Mouse (Mus musculus) midbrain, embryonic 16.5 days (tissue): ENCODE data around the gene Emc1. TPM values are rescaled to one million over a fixed set of nuclear protein-coding genes. Genes with fewer than 3 reads are reported as not detected.
A peak's percentile ranks its signal among the peaks of the same experiment; 100 is the strongest.
"Not testable (repeated sequence)": the region's sequence is repeated elsewhere in the genome, so short reads cannot be mapped to it uniquely, and the experiment has no call there.

Experiments
- ATAC-seq: fragments of 200-750 bp; cut with Nextera tagmentation; 2 replicates; pipeline ENCODE4 v1.8.0; 2017; ENCODE audit warnings: moderate TSS enrichment
- H3K27ac ChIP-seq: fragments of 300-500 bp; sonication (generic); 2 replicates; pipeline ENCODE4 v1.5.1; 2014; ENCODE audit warnings: mild to moderate bottlenecking, low read length, mixed read lengths
- H3K27me3 ChIP-seq: fragments of 300-500 bp; sonication (generic); 2 replicates; pipeline ENCODE4 v1.6.1; 2014; ENCODE audit warnings: low read depth, low read length, mixed read lengths; ENCODE audit not compliant: control insufficient read depth, insufficient read depth
- H3K36me3 ChIP-seq: fragments of 300-500 bp; sonication (generic); 2 replicates; pipeline ENCODE4 v1.6.1; 2014; ENCODE audit warnings: mild to moderate bottlenecking, low read length, moderate library complexity, mixed read lengths; ENCODE audit not compliant: control insufficient read depth, insufficient read depth
- H3K4me1 ChIP-seq: fragments of 300-500 bp; sonication (generic); 2 replicates; pipeline ENCODE4 v1.6.1; 2014; ENCODE audit warnings: mild to moderate bottlenecking, low read length, mixed read lengths; ENCODE audit not compliant: control insufficient read depth, insufficient read depth
- H3K4me2 ChIP-seq: fragments of 300-500 bp; sonication (generic); 2 replicates; pipeline ENCODE4 v1.6.1; 2014; ENCODE audit warnings: mild to moderate bottlenecking, low read length, mixed read lengths
- H3K4me3 ChIP-seq: fragments of 300-500 bp; sonication (generic); 2 replicates; pipeline ENCODE4 v1.5.1; 2014; ENCODE audit warnings: low read depth, mild to moderate bottlenecking, low read length, moderate library complexity, mixed read lengths
- H3K9ac ChIP-seq: fragments of 300-500 bp; sonication (generic); 2 replicates; pipeline ENCODE4 v1.6.1; 2014; ENCODE audit warnings: low read depth, low read length, mixed read lengths
- H3K9me3 ChIP-seq: fragments of 300-500 bp; sonication (generic); replicated peaks from 2 replicates; pipeline ENCODE4 v1.6.1; 2014; ENCODE audit warnings: mild to moderate bottlenecking, low read length, mixed read lengths; ENCODE audit not compliant: control insufficient read depth, poor library complexity, severe bottlenecking
- WGBS: fragments of 180-500 bp; shearing (Covaris S2); extraction: QIAGEN DNeasy Blood & Tissue Kit; methylation state at CpG from one replicate; pipeline ENCODE4 v1.1.7; 2014; 5-methylcytosine and 5-hydroxymethylcytosine counted together
- polyA plus RNA-seq: library from polyadenylated mRNA; unstranded; fragments of >200 nt; fragmentation: Nextera tagmentation; extraction: Ambion mirVana; gene quantifications from 2 replicates; pipeline ENCODE4 v1.2.1, GENCODE M21; 2015

Emc1 gene
- polyA plus RNA-seq, 1 experiment from 2014 or later: 49.4 TPM

DNA sequence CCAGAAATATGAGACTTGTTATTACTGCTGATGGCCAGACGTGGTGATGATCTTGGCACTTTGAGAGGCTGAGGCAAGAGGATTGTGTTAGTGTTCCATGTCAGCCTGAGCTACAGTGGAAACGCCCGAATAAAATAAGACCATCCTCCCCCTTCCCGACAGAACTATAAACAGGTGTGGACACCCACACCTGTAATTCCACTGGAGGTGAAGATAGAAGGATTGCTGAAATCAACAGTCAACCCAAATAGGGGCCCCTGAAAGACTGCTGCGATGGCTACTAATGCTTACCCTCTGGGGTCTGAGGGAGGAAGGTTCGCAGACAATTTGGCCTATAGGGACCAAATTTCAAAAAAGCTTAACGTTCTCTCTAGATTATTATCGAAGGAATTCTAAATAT is 27.3 kb downstream of the Emc1 start:
- Histone ChIP-seq H3K4me1 (peaks cover 22% of the 10 kb centered on the region), H3K9ac (peak overlapping the region; percentile 76), H3K27ac (peak overlapping the region; percentile 79), H3K4me2 (peak overlapping the region; percentile 91), H3K9me3 (no peaks in the 10 kb centered on the region), H3K4me3 (peak overlapping the region; percentile 80), H3K27me3 (no peaks in the 10 kb centered on the region), H3K36me3 (peaks cover 10% of the 10 kb centered on the region)
- ATAC-seq: no peak
- WGBS: 15% methylated on average over 8 of the region's 8 CpGs

DNA sequence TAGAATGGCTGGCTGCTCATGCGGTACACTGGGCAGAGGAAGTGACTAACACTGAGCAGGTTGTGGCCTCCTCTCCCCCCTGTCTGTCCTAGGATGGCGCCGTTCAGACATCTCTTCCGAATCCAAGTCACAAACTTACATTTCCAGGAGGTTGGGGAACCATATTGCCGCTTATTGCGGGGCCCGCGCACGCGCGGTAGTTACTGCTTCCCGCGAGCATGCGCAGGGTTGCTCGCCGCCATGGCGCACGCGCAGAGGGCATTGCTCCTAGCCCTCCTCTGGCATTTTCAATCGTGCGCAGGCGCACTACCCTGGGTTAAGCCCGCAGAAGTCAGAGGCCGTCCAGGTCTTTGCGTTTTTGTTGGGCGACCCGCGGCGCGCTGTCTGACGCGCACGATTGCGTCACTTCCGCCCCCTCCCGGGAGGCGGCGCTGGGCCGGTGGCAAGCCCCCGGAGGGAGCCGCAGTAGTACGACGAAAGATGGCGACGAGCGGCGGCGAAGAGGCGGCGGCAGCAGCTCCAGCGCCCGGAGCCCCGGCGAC is 27.9 kb downstream of the Emc1 start:
- Histone ChIP-seq H3K9me3 (no peaks in the 10 kb centered on the region), H3K27ac (peak overlapping the region; percentile 80), H3K36me3 (peaks cover 7% of the 10 kb centered on the region), H3K9ac (peak overlapping the region; percentile 83), H3K27me3 (no peaks in the 10 kb centered on the region), H3K4me2 (peak overlapping the region; percentile 91), H3K4me1 (peaks cover 22% of the 10 kb centered on the region), H3K4me3 (peak overlapping the region; percentile 80)
- ATAC-seq: peak; percentile 94
- WGBS: under 1% methylated on average over 54 of the region's 54 CpGs

DNA sequence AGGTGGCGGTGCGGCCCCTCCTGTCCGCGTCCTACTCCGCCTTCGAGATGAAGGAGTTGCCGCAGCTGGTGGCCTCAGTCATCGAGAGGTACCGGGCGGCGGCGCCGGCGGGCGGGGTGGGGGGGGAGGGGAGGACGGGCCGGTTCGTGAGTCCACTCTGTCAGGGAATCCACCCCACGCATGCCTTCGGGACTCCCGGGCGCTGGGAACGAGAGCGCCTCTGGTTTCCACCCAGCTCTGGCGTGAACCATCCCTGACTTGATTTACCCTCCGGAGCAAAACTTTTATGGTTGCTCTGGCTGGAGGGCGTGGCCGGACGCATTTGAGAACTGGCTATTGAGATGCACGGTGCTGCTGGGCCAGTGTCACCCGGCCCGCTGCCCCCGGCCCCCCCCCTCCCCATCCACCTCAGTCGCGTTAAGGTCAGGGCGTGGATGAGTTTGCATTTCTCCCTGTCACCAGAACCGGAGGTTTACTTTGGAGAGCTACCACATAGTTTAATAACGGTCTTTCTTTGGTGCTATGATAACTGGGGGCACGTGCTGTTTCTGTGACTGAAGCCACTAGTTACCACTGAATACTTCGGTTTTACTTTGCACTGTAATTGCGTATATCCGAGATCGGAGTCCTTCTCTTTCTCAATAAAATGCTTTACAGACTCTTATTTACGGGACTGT is 28.5 kb downstream of the Emc1 start:
- peak overlapping the region; percentile 80 for H3K27ac ChIP-seq
- no peaks in the 10 kb centered on the region for H3K9me3 ChIP-seq
- peaks cover 22% of the 10 kb centered on the region for H3K4me1 ChIP-seq
- H3K27me3 ChIP-seq: no peaks in the 10 kb centered on the region
- 5% methylated on average over 41 of the region's 44 CpGs for WGBS
- H3K36me3 ChIP-seq: peaks cover 3% of the 10 kb centered on the region; the same call in 1 of the 2 replicates
- ATAC-seq: no peak; the same call in 1 of the 2 replicates
- H3K9ac ChIP-seq: peak overlapping the region; percentile 83
- peak overlapping the region; percentile 78 for H3K4me2 ChIP-seq
- peak overlapping the region; percentile 80 for H3K4me3 ChIP-seq

DNA sequence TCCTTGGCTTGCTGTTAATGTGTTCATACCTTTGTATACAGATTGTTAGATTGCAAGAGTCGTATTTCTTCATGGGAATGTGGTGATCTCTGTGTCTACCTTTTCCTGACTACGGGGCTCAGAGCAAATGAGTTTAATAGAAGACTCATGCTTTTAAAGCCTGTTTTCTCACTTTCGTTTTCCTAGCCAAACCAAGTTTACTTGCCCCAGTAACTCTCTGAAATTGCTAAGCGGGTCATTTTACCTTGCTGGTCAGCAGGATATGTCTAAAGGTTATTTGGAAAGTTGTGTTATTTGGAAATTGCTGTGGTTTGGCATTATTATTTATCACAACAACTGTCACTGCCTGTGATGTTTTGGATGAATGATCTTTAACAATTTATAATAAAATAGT is 29.1 kb downstream of the Emc1 start:
- Histone ChIP-seq H3K9ac (peak overlapping the region; percentile 83), H3K4me2 (peak overlapping the region; percentile 78), H3K9me3 (no peaks in the 10 kb centered on the region), H3K4me1 (peaks cover 22% of the 10 kb centered on the region), H3K4me3 (peak overlapping the region; percentile 80), H3K36me3 (no peaks in the 10 kb centered on the region), H3K27ac (no peak overlapping the region), H3K27me3 (no peaks in the 10 kb centered on the region)
- WGBS: 56% methylated on average over 4 of the region's 4 CpGs
- ATAC-seq: no peak

DNA sequence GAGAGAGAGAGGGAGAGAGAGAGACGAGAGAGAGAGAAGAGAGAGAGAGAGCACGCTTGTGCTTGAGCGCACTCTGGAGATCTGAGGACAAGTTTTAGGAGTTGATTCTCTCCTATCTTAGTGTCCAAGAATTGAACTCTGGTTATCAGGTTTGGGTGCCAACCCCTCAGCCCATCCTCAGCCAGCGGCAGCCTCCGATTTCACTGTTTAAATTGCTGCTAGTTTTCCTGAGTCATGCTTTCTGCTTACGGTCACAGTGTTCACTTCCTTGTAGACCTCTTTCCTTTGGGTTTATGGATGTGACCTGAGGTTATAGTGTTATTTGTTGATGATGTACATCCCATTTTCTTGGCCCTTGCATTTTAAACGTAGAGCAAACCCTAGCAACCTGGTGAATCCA is 29.8 kb downstream of the Emc1 start:
- WGBS: 83% methylated on average over 7 of the region's 7 CpGs
- H3K9ac ChIP-seq: no peak overlapping the region
- no peaks in the 10 kb centered on the region for H3K27me3 ChIP-seq
- no peak overlapping the region for H3K4me3 ChIP-seq
- no peaks in the 10 kb centered on the region for H3K36me3 ChIP-seq
- no peak for ATAC-seq
- H3K4me1 ChIP-seq: peaks cover 22% of the 10 kb centered on the region
- no peaks in the 10 kb centered on the region for H3K9me3 ChIP-seq
- H3K4me2 ChIP-seq: peak overlapping the region; percentile 30; the same call in 1 of the 2 replicates
- H3K27ac ChIP-seq: no peak overlapping the region

DNA sequence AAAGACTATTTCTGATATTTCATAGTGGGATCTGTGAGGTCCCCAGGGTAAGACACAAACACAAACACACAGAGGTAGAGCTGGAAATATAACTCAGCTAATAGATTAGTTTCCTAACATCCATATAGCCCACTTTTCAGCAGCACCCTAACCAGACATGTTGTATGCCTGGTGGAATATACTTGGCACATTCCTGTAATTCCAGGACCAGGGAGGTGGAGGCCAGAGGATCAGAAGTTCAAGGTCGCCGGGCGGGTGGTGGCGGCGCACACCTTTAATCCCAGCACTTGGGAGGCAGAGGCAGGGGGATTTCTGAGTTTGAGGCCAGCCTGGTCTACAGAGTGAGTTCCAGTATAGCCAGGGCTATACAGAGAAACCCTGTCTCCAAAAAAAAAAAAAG is 33.5 kb downstream of the Emc1 start:
- 96% methylated on average over 5 of the region's 5 CpGs for WGBS
- not testable (repeated sequence) for ATAC-seq, H3K9ac ChIP-seq, H3K4me3 ChIP-seq, H3K36me3 ChIP-seq, H3K27me3 ChIP-seq, H3K9me3 ChIP-seq, H3K27ac ChIP-seq, H3K4me2 ChIP-seq
- H3K4me1 ChIP-seq: peaks cover 17% of the 10 kb centered on the region

DNA sequence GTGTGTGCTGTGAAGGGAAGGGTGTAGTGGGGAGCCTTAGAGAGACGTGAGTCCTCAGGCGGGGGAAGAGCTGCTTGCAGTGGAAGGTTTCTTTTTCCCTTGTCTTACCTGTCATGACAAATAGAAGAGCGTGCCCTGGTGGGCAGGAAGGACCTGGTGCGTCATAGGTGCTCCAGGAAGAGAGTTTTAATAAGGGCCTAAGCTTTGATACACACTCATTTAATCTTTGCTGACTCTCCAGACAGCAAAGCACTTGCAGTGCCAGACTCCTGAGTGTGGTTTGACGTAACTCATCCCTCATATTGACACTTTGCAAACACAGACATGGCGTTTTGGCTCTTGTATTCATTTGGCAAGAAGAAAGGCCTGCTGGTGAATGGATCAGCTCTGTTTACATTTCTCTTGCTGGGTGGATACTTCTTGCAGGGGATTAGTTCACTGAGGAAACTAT is 34.5 kb downstream of the Emc1 start:
- Histone ChIP-seq H3K4me2 (no peak overlapping the region), H3K9ac (no peak overlapping the region), H3K4me1 (peaks cover 10% of the 10 kb centered on the region), H3K4me3 (no peak overlapping the region), H3K27me3 (no peaks in the 10 kb centered on the region), H3K36me3 (peaks cover 14% of the 10 kb centered on the region), H3K27ac (no peak overlapping the region), H3K9me3 (no peaks in the 10 kb centered on the region)
- ATAC-seq: no peak
- WGBS: 69% methylated on average over 6 of the region's 6 CpGs

DNA sequence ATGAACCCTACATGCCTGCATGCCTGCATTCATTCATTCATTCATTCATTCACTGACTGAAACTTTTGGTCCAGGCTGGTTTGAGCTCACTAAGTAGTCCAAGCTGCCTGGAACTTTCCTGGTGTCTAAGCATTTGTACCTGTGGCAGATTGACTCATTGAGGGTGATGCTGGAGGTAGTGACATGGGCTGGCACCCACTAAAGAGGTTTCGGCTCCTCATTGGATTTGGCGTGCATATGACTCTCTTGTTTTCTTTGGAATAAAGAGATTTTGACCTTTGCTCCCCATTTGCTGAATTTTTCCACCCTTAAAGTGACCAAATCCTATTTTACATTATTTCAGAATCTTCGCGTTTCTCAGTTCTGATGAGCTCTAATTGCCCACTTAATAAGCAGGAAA is 37.2 kb downstream of the Emc1 start:
- no peak overlapping the region for H3K4me2 ChIP-seq
- no peak for ATAC-seq
- H3K4me1 ChIP-seq: no peaks in the 10 kb centered on the region
- no peaks in the 10 kb centered on the region for H3K27me3 ChIP-seq
- H3K36me3 ChIP-seq: peaks cover 33% of the 10 kb centered on the region
- WGBS: 90% methylated on average over 4 of the region's 4 CpGs
- no peak overlapping the region for H3K9ac ChIP-seq
- no peak overlapping the region for H3K27ac ChIP-seq
- H3K4me3 ChIP-seq: no peak overlapping the region
- H3K9me3 ChIP-seq: no peaks in the 10 kb centered on the region

DNA sequence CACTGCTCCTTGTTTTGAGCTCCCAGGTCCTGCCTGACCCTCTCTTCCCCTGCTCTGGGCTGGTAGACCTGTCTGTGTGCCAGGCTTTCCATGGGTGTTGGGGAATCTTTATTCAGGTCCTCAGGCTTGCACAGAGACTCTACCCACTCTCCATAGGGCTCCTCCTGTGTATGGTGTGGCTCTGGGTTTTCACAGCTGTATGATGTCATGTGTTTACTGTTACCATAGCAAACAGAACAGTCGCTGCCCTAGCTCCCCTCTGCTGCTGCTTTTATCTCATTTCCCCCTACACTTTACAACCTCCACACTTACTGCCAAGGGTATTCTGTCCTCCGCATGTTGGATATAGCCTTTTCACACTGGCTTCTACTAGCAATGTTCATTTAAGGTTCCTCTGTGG is 43.0 kb downstream of the Emc1 start:
- Histone ChIP-seq H3K9me3 (no peaks in the 10 kb centered on the region), H3K36me3 (peaks cover 50% of the 10 kb centered on the region), H3K4me2 (no peak overlapping the region), H3K4me1 (no peaks in the 10 kb centered on the region), H3K27ac (no peak overlapping the region), H3K27me3 (no peaks in the 10 kb centered on the region), H3K4me3 (no peak overlapping the region), H3K9ac (no peak overlapping the region)
- WGBS: 86% methylated on average over 2 of the region's 2 CpGs
- ATAC-seq: no peak
